Mouse (Mus musculus): ENCODE measurements around the gene Hspa5. TPM values are rescaled to one million over a fixed set of nuclear protein-coding genes. Genes with fewer than 3 reads are reported as not detected.

Hspa5 gene
- total and polyA plus RNA-seq, 3 experiments: 427 to 818 (median 752) TPM

- Histone ChIP-seq H3K27ac (no peak overlapping the region), H3K4me1 (ENCODE audit: control insufficient read depth, insufficient read depth, low read length) (no peaks in the 10 kb centered on the region), H3K4me3 (no peak overlapping the region), H3K36me3 (ENCODE audit: control insufficient read depth, insufficient read depth, low read length) (no peaks in the 10 kb centered on the region), H3K9ac (ENCODE audit: low read depth, low read length) (no peak overlapping the region), H3K27me3 (ENCODE audit: control insufficient read depth, insufficient read depth, low read length) (no peaks in the 10 kb centered on the region), H3K79me2 (replicated peaks; ENCODE audit: control insufficient read depth, insufficient read depth, low read length) (no peaks in the 10 kb centered on the region)
- TF ChIP-seq POLR2A (IDR thresholded peaks at IDR 0.05; ENCODE audit: insufficient read depth, low read depth, low read length): no peak
- no peak for TF ChIP-seq EP300 (IDR thresholded peaks at IDR 0.05; ENCODE audit: insufficient read depth, low read depth, low read length)
- TF ChIP-seq CTCF (IDR thresholded peaks at IDR 0.05): no peak
- WGBS: 52% methylated on average over 2 of the region's 2 CpGs
- DNase-seq: no peak
- intact Hi-C loops (cut with DNase I): no loop called here
These were observed 8.9 kb upstream of the Hspa5 start for GRCm38 (mm10) chr2:34762872-34763271.

GRCm38 (mm10) chr2:34764801-34765200 is 7.0 kb upstream of the Hspa5 start:
- H3K4me1 ChIP-seq (ENCODE audit: control insufficient read depth, insufficient read depth, low read length): no peaks in the 10 kb centered on the region
- H3K9ac ChIP-seq (ENCODE audit: low read depth, low read length): no peak overlapping the region
- WGBS: 69% methylated on average over 12 of the region's 12 CpGs
- H3K4me3 ChIP-seq: no peak overlapping the region
- TF ChIP-seq EP300 (IDR thresholded peaks at IDR 0.05; ENCODE audit: insufficient read depth, low read depth, low read length): no peak
- no peak for TF ChIP-seq POLR2A (IDR thresholded peaks at IDR 0.05; ENCODE audit: insufficient read depth, low read depth, low read length)
- no peak for TF ChIP-seq CTCF (IDR thresholded peaks at IDR 0.05)
- no peaks in the 10 kb centered on the region for H3K36me3 ChIP-seq (ENCODE audit: control insufficient read depth, insufficient read depth, low read length)
- intact Hi-C loops (cut with DNase I): no loop called here
- H3K27ac ChIP-seq: no peak overlapping the region
- no peaks in the 10 kb centered on the region for H3K79me2 ChIP-seq (replicated peaks; ENCODE audit: control insufficient read depth, insufficient read depth, low read length)
- no peak for DNase-seq
- no peaks in the 10 kb centered on the region for H3K27me3 ChIP-seq (ENCODE audit: control insufficient read depth, insufficient read depth, low read length)

DNA sequence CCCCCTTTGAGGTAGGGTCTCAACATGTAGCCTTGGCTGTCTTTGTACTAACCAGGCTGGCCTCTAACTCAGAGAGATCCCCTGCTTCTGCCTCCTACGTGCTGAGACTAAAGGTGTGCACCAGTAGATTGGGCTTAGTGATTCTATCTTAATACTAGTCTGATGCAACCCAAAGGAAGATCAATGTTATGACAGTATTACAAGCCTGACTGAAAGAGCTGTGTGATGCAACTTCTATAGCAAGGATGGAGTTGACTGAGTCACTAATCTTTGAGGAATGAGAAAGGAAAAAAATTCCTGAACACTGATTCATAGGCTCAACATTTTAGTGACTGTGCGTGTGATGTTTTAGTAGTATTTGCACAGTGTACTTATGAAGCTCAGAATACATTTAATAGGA is 1.7 kb upstream of the Hspa5 start:
- Histone ChIP-seq H3K36me3 (ENCODE audit: control insufficient read depth, insufficient read depth, low read length) (peaks cover 22% of the 10 kb centered on the region), H3K4me1 (ENCODE audit: control insufficient read depth, insufficient read depth, low read length) (peaks cover 13% of the 10 kb centered on the region), H3K4me3 (no peak overlapping the region), H3K27ac (no peak overlapping the region), H3K9ac (ENCODE audit: low read depth, low read length) (no peak overlapping the region), H3K79me2 (replicated peaks; ENCODE audit: control insufficient read depth, insufficient read depth, low read length) (peaks cover 5% of the 10 kb centered on the region), H3K27me3 (ENCODE audit: control insufficient read depth, insufficient read depth, low read length) (no peaks in the 10 kb centered on the region)
- 86% methylated on average over 2 of the region's 2 CpGs for WGBS
- no peak for DNase-seq
- intact Hi-C loops (cut with DNase I): loop anchor here (10.0 kb wide), 1 partner anchor 135 kb away; no protein-coding TSS in a partner anchor
- TF ChIP-seq CTCF (IDR thresholded peaks at IDR 0.05) (no peak), EP300 (IDR thresholded peaks at IDR 0.05; ENCODE audit: insufficient read depth, low read depth, low read length) (no peak), POLR2A (IDR thresholded peaks at IDR 0.05; ENCODE audit: insufficient read depth, low read depth, low read length) (no peak)

- Histone ChIP-seq H3K27ac (peak overlapping the region; percentile 95), H3K4me3 (peak overlapping the region; percentile 83), H3K4me1 (ENCODE audit: control insufficient read depth, insufficient read depth, low read length) (peaks cover 13% of the 10 kb centered on the region), H3K79me2 (replicated peaks; ENCODE audit: control insufficient read depth, insufficient read depth, low read length) (peaks cover 5% of the 10 kb centered on the region), H3K36me3 (ENCODE audit: control insufficient read depth, insufficient read depth, low read length) (peaks cover 30% of the 10 kb centered on the region), H3K9ac (ENCODE audit: low read depth, low read length) (peak overlapping the region; percentile 93), H3K27me3 (ENCODE audit: control insufficient read depth, insufficient read depth, low read length) (no peaks in the 10 kb centered on the region)
- TF ChIP-seq POLR2A (IDR thresholded peaks at IDR 0.05; ENCODE audit: insufficient read depth, low read depth, low read length): no peak
- DNase-seq: no peak
- intact Hi-C loops (cut with DNase I): loop anchor here (10.0 kb wide), 1 partner anchor 134 kb away; no protein-coding TSS in a partner anchor
- WGBS: 2% methylated on average over 6 of the region's 6 CpGs
These were observed 819 bp upstream of the Hspa5 start for GRCm38 (mm10) chr2:34770951-34771350.

- peaks cover 46% of the 10 kb centered on the region for H3K36me3 ChIP-seq (ENCODE audit: control insufficient read depth, insufficient read depth, low read length)
- 1% methylated on average over 50 of the region's 50 CpGs for WGBS
These were observed 774 bp downstream of the Hspa5 start for GRCm38 (mm10) chr2:34772252-34773235.

DNA sequence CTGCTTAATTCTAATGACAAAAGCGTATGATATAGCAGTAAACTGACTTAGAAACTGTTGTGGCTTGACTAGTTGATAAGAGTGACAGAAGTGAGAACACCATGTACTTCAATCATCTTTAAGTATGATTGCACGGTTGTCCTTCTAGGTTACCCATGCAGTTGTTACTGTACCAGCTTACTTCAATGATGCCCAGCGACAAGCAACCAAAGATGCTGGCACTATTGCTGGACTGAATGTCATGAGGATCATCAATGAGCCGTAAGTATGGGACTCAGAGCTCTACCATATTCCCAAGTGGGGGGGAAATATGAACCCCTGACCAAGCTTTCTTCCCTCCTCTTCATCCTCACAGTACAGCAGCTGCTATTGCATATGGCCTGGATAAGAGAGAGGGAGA is 1.9 kb downstream of the Hspa5 start:
- intact Hi-C loops (cut with DNase I): loop anchor here (10.0 kb wide), 1 partner anchor 131 kb away; no protein-coding TSS in a partner anchor
- Histone ChIP-seq H3K27me3 (ENCODE audit: control insufficient read depth, insufficient read depth, low read length) (no peaks in the 10 kb centered on the region), H3K79me2 (replicated peaks; ENCODE audit: control insufficient read depth, insufficient read depth, low read length) (peaks cover 5% of the 10 kb centered on the region), H3K4me3 (peak overlapping the region; percentile 96), H3K36me3 (ENCODE audit: control insufficient read depth, insufficient read depth, low read length) (peaks cover 52% of the 10 kb centered on the region), H3K27ac (no peak overlapping the region), H3K4me1 (ENCODE audit: control insufficient read depth, insufficient read depth, low read length) (peaks cover 14% of the 10 kb centered on the region), H3K9ac (ENCODE audit: low read depth, low read length) (no peak overlapping the region; the same call in 1 of the 2 replicates)
- no peak for TF ChIP-seq POLR2A (IDR thresholded peaks at IDR 0.05; ENCODE audit: insufficient read depth, low read depth, low read length)
- no peak for TF ChIP-seq CTCF (IDR thresholded peaks at IDR 0.05)
- no peak for TF ChIP-seq EP300 (IDR thresholded peaks at IDR 0.05; ENCODE audit: insufficient read depth, low read depth, low read length)
- no peak for DNase-seq
- WGBS: 63% methylated on average over 4 of the region's 4 CpGs

More at GRCm38 (mm10) chr2:34772252-34773235, 774 bp downstream of the Hspa5 start:
- Histone ChIP-seq H3K27ac (peak overlapping the region; percentile 90), H3K9ac (ENCODE audit: low read depth, low read length) (peak overlapping the region; percentile 91), H3K4me3 (peak overlapping the region; percentile 96), H3K79me2 (replicated peaks; ENCODE audit: control insufficient read depth, insufficient read depth, low read length) (peaks cover 5% of the 10 kb centered on the region), H3K27me3 (ENCODE audit: control insufficient read depth, insufficient read depth, low read length) (no peaks in the 10 kb centered on the region), H3K4me1 (ENCODE audit: control insufficient read depth, insufficient read depth, low read length) (peaks cover 14% of the 10 kb centered on the region)
- no peak for DNase-seq
- intact Hi-C loops (cut with DNase I): loop anchor here (1.0 to 10.0 kb wide), 2 partner anchors 18 to 132 kb away; no protein-coding TSS in a partner anchor
- TF ChIP-seq EP300 (IDR thresholded peaks at IDR 0.05; ENCODE audit: insufficient read depth, low read depth, low read length) (0 out of 2 replicates have a peak, but pooled peaks have one; percentile 18), POLR2A (IDR thresholded peaks at IDR 0.05; ENCODE audit: insufficient read depth, low read depth, low read length) (no peak), CTCF (IDR thresholded peaks at IDR 0.05) (no peak)
